Mouse (Mus musculus): ENCODE results near the gene Gcn1l1. TPM values are rescaled to one million over a fixed set of nuclear protein-coding genes. Genes with fewer than 3 reads are reported as not detected.

Gcn1l1 gene
- polyA plus RNA-seq, 1 experiment from 2014 or later: 9.3 TPM

GRCm38 (mm10) chr5:115525943-115526342 lies 39.1 kb upstream of the Gcn1l1 start:
- Histone ChIP-seq H3K27ac (ENCODE audit: low read depth, low read length) (peak overlapping the region; percentile 28; the same call in 1 of the 2 replicates), H3K9ac (ENCODE audit: low read depth, low read length) (no peak overlapping the region)
- no peak for TF ChIP-seq CTCF (IDR thresholded peaks at IDR 0.05; ENCODE audit: low read depth)

DNA sequence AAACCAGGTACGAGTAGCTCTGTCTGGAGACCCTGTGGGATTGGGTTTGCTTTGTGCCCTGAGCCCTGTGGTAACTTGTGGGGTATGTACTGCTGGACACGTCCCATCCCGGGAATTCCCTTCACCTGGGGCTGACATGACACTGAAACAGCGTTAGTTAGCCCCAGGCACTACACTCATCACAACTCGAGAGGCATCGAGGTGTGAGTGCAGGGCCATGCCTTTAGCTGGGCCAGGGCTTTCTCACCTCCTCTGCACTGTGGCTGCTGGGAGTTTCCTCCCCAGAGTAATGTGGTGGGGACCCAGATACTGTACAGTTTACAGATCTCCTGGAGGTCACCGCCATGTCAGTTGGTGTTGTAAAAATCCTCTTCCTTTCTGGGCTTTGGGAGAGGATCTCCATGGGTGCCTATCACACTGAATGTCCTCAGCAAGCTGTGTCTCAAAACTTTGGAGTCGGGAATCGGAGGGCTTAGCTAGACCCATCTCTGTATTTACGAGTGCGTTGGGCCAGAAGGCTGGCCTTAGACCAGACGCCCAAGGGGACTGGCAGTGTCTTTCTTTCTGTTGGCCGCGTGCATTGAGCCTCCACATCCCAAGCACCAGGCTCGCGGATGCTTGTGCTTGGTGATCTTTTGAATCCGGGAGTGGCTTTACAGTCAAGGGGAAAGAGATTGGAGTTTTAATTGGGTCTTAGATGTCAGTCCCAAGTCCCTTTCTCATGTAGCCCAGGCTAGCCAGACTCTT lies 38.4 kb upstream of the Gcn1l1 start:
- no peaks in the 10 kb centered on the region for H3K9me3 ChIP-seq (ENCODE audit: control insufficient read depth)
- 90% methylated on average over 17 of the region's 17 CpGs for WGBS
- no peak overlapping the region for H3K27ac ChIP-seq (ENCODE audit: low read depth, low read length)
- H3K4me2 ChIP-seq (replicated peaks; ENCODE audit: low read depth): no peak overlapping the region
- no peaks in the 10 kb centered on the region for H3K27me3 ChIP-seq (replicated peaks; ENCODE audit: control insufficient read depth, insufficient read depth, low read length)
- 0 out of 2 replicates have a peak, but pooled peaks cover 4% of the 10 kb centered on the region for H3K36me3 ChIP-seq (ENCODE audit: control insufficient read depth, insufficient read depth)
- no peak overlapping the region for H3K9ac ChIP-seq (ENCODE audit: low read depth, low read length)
- TF ChIP-seq CTCF (IDR thresholded peaks at IDR 0.05; ENCODE audit: low read depth): no peak
- H3K4me3 ChIP-seq (ENCODE audit: low read depth, low read length): no peak overlapping the region
- peaks cover 25% of the 10 kb centered on the region for H3K4me1 ChIP-seq (replicated peaks; ENCODE audit: control insufficient read depth, insufficient read depth, low read length)
- ATAC-seq: no peak

More at GRCm38 (mm10) chr5:115525943-115526342, 39.1 kb upstream of the Gcn1l1 start:
- Histone ChIP-seq H3K4me3 (ENCODE audit: low read depth, low read length) (no peak overlapping the region), H3K27me3 (replicated peaks; ENCODE audit: control insufficient read depth, insufficient read depth, low read length) (no peaks in the 10 kb centered on the region), H3K36me3 (ENCODE audit: control insufficient read depth, insufficient read depth) (0 out of 2 replicates have a peak, but pooled peaks cover 4% of the 10 kb centered on the region), H3K4me1 (replicated peaks; ENCODE audit: control insufficient read depth, insufficient read depth, low read length) (peaks cover 19% of the 10 kb centered on the region), H3K9me3 (ENCODE audit: control insufficient read depth) (no peaks in the 10 kb centered on the region), H3K4me2 (replicated peaks; ENCODE audit: low read depth) (no peak overlapping the region)
- ATAC-seq: no peak
- 83% methylated on average over 9 of the region's 9 CpGs for WGBS

DNA sequence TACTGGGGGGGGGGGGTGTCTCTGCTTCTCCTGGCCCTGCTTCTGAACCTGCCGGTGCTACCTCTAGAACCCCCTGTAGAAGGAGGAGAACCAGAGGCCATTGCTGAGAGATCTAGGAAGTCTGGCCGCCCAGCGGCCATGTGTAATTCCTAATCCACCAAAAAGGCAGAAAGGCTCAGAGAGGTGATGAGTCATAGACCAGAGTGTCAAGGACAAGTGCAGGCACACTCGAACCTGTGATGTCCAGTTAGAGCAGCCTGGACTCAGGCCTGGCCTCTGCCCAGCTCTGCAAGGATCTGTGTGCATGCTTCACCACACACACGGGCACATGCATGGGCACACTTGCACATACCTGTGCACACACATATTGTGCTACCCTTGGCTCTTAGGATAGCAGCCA lies 36.9 kb upstream of the Gcn1l1 start:
- Histone ChIP-seq H3K27me3 (replicated peaks; ENCODE audit: control insufficient read depth, insufficient read depth, low read length) (no peaks in the 10 kb centered on the region), H3K27ac (ENCODE audit: low read depth, low read length) (no peak overlapping the region), H3K36me3 (ENCODE audit: control insufficient read depth, insufficient read depth) (0 out of 2 replicates have a peak, but pooled peaks cover 4% of the 10 kb centered on the region), H3K9me3 (ENCODE audit: control insufficient read depth) (no peaks in the 10 kb centered on the region), H3K4me1 (replicated peaks; ENCODE audit: control insufficient read depth, insufficient read depth, low read length) (peaks cover 35% of the 10 kb centered on the region), H3K4me3 (ENCODE audit: low read depth, low read length) (no peak overlapping the region), H3K4me2 (replicated peaks; ENCODE audit: low read depth) (no peak overlapping the region), H3K9ac (ENCODE audit: low read depth, low read length) (no peak overlapping the region)
- 76% methylated on average over 5 of the region's 5 CpGs for WGBS
- no peak for ATAC-seq
- TF ChIP-seq CTCF (IDR thresholded peaks at IDR 0.05; ENCODE audit: low read depth): no peak

GRCm38 (mm10) chr5:115529364-115529741 lies 35.7 kb upstream of the Gcn1l1 start:
- Histone ChIP-seq H3K27me3 (replicated peaks; ENCODE audit: control insufficient read depth, insufficient read depth, low read length) (no peaks in the 10 kb centered on the region), H3K27ac (ENCODE audit: low read depth, low read length) (peak overlapping the region; percentile 31; the same call in 1 of the 2 replicates), H3K4me3 (ENCODE audit: low read depth, low read length) (no peak overlapping the region), H3K4me2 (replicated peaks; ENCODE audit: low read depth) (no peak overlapping the region), H3K9ac (ENCODE audit: low read depth, low read length) (no peak overlapping the region), H3K36me3 (ENCODE audit: control insufficient read depth, insufficient read depth) (0 out of 2 replicates have a peak, but pooled peaks cover 4% of the 10 kb centered on the region), H3K4me1 (replicated peaks; ENCODE audit: control insufficient read depth, insufficient read depth, low read length) (peaks cover 46% of the 10 kb centered on the region), H3K9me3 (ENCODE audit: control insufficient read depth) (no peaks in the 10 kb centered on the region)
- ATAC-seq: no peak
- no peak for TF ChIP-seq CTCF (IDR thresholded peaks at IDR 0.05; ENCODE audit: low read depth)
- WGBS: 45% methylated on average over 8 of the region's 8 CpGs

DNA sequence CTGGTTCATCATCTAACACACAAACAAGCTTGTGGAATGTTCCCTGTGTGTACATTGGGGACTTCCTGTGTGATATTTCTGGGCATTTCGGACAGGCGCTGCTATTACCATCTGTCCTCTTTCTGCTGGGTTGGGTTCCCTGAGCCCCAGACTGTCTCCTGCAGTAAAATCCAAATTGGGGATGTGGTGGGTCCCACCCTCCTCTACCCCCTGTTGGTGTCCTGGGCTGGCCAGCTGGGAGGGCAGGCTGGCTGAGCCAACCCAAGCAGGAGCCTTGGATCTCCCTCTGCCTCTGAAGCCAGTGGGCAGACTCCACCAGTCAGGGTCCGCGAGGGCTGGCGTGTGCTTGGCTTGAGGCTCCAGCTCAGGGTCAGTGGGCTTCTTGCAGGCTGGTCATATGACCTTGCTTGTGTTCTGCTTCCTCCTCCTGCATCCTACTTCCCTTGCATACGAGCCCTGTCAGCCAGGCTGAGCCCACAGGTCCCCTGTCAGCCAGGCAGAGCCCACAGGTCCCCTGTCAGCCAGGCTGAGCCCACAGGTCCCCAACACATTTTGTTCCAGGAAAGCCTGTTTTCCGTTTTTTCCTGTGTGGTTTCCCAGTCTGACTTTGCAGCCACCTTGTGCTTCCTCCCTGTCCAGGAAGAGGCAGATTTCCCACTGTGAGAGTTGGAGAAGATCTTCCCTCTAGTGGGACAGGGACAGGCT lies 35.2 kb upstream of the Gcn1l1 start:
- no peak for TF ChIP-seq CTCF (IDR thresholded peaks at IDR 0.05; ENCODE audit: low read depth)
- no peak for ATAC-seq
- Histone ChIP-seq H3K27ac (ENCODE audit: low read depth, low read length) (peak overlapping the region; percentile 63), H3K27me3 (replicated peaks; ENCODE audit: control insufficient read depth, insufficient read depth, low read length) (no peaks in the 10 kb centered on the region), H3K9me3 (ENCODE audit: control insufficient read depth) (no peaks in the 10 kb centered on the region), H3K4me2 (replicated peaks; ENCODE audit: low read depth) (no peak overlapping the region), H3K4me1 (replicated peaks; ENCODE audit: control insufficient read depth, insufficient read depth, low read length) (peaks cover 47% of the 10 kb centered on the region), H3K9ac (ENCODE audit: low read depth, low read length) (peak overlapping the region; percentile 31; the same call in 1 of the 2 replicates), H3K4me3 (ENCODE audit: low read depth, low read length) (no peak overlapping the region), H3K36me3 (ENCODE audit: control insufficient read depth, insufficient read depth) (0 out of 2 replicates have a peak, but pooled peaks cover 4% of the 10 kb centered on the region)
- 54% methylated on average over 7 of the region's 7 CpGs for WGBS

- Histone ChIP-seq H3K27ac (ENCODE audit: low read depth, low read length) (peak overlapping the region; percentile 63; the same call in 1 of the 2 replicates), H3K4me2 (replicated peaks; ENCODE audit: low read depth) (no peak overlapping the region), H3K27me3 (replicated peaks; ENCODE audit: control insufficient read depth, insufficient read depth, low read length) (no peaks in the 10 kb centered on the region), H3K4me1 (replicated peaks; ENCODE audit: control insufficient read depth, insufficient read depth, low read length) (peaks cover 51% of the 10 kb centered on the region), H3K36me3 (ENCODE audit: control insufficient read depth, insufficient read depth) (0 out of 2 replicates have a peak, but pooled peaks cover 4% of the 10 kb centered on the region), H3K9ac (ENCODE audit: low read depth, low read length) (peak overlapping the region; percentile 31; the same call in 1 of the 2 replicates), H3K4me3 (ENCODE audit: low read depth, low read length) (no peak overlapping the region), H3K9me3 (ENCODE audit: control insufficient read depth) (no peaks in the 10 kb centered on the region)
- 63% methylated on average over 8 of the region's 8 CpGs for WGBS
- ATAC-seq: no peak
- TF ChIP-seq CTCF (IDR thresholded peaks at IDR 0.05; ENCODE audit: low read depth): no peak
Observed at GRCm38 (mm10) chr5:115530447-115530809, 34.6 kb upstream of the Gcn1l1 start.
